Mouse (Mus musculus) embryo, embryonic 11 days (tissue): ENCODE measurements at regions not wholly inside any gene's neighbourhood (a gene's known extent, or its start where the extent isn't known, plus 50 kb on each side); places are given as distances from the start of the nearest gene placed in this dataset.

ENCODE experiments used
- DNase-seq: peaks from one replicate; pipeline ENCODE4 v3.0.0-alpha.2; 2015

- no peak for DNase-seq
Measured at GRCm38 (mm10) chr11:38034526-38035286, 798.9 kb upstream of the Tenm2 start.

GRCm38 (mm10) chr11:38021704-38022103 lies 785.9 kb upstream of the Tenm2 start:
- DNase-seq: no peak

GRCm38 (mm10) chr11:37978131-37978530 lies 742.4 kb upstream of the Tenm2 start:
- DNase-seq: no peak

- DNase-seq: peak; percentile 16
Measured at GRCm38 (mm10) chr11:37936439-37937134, 700.8 kb upstream of the Tenm2 start.

GRCm38 (mm10) chr11:37913161-37913560 lies 677.4 kb upstream of the Tenm2 start:
- DNase-seq: no peak

GRCm38 (mm10) chr11:37904991-37905390 lies 669.2 kb upstream of the Tenm2 start:
- no peak for DNase-seq

- DNase-seq: no peak
Measured at GRCm38 (mm10) chr11:37897713-37898112, 661.9 kb upstream of the Tenm2 start.

GRCm38 (mm10) chr11:37882717-37883116 lies 647.0 kb upstream of the Tenm2 start:
- DNase-seq: no peak

- peak; percentile 27 for DNase-seq
Measured at GRCm38 (mm10) chr11:37837301-37837700, 601.5 kb upstream of the Tenm2 start.

GRCm38 (mm10) chr11:37830975-37831374 lies 595.2 kb upstream of the Tenm2 start:
- DNase-seq: no peak

- no peak for DNase-seq
Measured at GRCm38 (mm10) chr11:37806761-37807160, 571.0 kb upstream of the Tenm2 start.

GRCm38 (mm10) chr11:37798783-37799318 lies 563.1 kb upstream of the Tenm2 start:
- no peak for DNase-seq

GRCm38 (mm10) chr11:37772481-37773089 lies 536.8 kb upstream of the Tenm2 start:
- peak; percentile 7 for DNase-seq

- DNase-seq: no peak
Measured at GRCm38 (mm10) chr11:37770881-37771280, 535.1 kb upstream of the Tenm2 start.

- DNase-seq: no peak
Measured at GRCm38 (mm10) chr11:37768121-37768520, 532.4 kb upstream of the Tenm2 start.

GRCm38 (mm10) chr11:37735992-37736391 lies 500.2 kb upstream of the Tenm2 start:
- DNase-seq: no peak

GRCm38 (mm10) chr11:37735501-37735900 lies 499.7 kb upstream of the Tenm2 start:
- no peak for DNase-seq

GRCm38 (mm10) chr11:37696981-37697380 lies 461.2 kb upstream of the Tenm2 start:
- no peak for DNase-seq

GRCm38 (mm10) chr11:37678484-37679193 lies 442.9 kb upstream of the Tenm2 start:
- DNase-seq: no peak

GRCm38 (mm10) chr11:37671320-37671719 lies 435.6 kb upstream of the Tenm2 start:
- DNase-seq: no peak

- no peak for DNase-seq
Measured at GRCm38 (mm10) chr11:37666925-37667324, 431.2 kb upstream of the Tenm2 start.

- peak; percentile 9 for DNase-seq
Measured at GRCm38 (mm10) chr11:37650095-37650494, 414.3 kb upstream of the Tenm2 start.

- no peak for DNase-seq
Measured at GRCm38 (mm10) chr11:37623290-37623689, 387.5 kb upstream of the Tenm2 start.
